Mouse (Mus musculus): ENCODE data around the gene Pbx2. TPM values are rescaled to one million over a fixed set of nuclear protein-coding genes. Genes with fewer than 3 reads are reported as not detected.

The Pbx2 gene
- polyA plus RNA-seq, 1 experiment, result 18.1 TPM

- H3K79me2 ChIP-seq (ENCODE audit: control insufficient read depth, insufficient read depth), result peaks cover 27% of the 10 kb centered on the region
- TF ChIP-seq CTCF (IDR thresholded peaks at IDR 0.05; ENCODE audit: control insufficient read depth, insufficient read depth, insufficient read length), result no peak
- no peak for TF ChIP-seq USF1 (IDR thresholded peaks at IDR 0.05; ENCODE audit: low read depth)
- no peak for TF ChIP-seq MYOG (IDR thresholded peaks at IDR 0.05; ENCODE audit: control insufficient read depth, extremely low read depth, insufficient read length)
- no peak for TF ChIP-seq CEBPB (IDR thresholded peaks at IDR 0.05; ENCODE audit: low read depth)
- no peak for TF ChIP-seq MAX (IDR thresholded peaks at IDR 0.05)
- TF ChIP-seq MYOD1 (IDR thresholded peaks at IDR 0.05; ENCODE audit: control insufficient read depth, insufficient read length, low read depth), result no peak
- no peak for TF ChIP-seq FOSL1 (IDR thresholded peaks at IDR 0.05; ENCODE audit: insufficient read depth, low read length, poor library complexity, severe bottlenecking)
- peaks cover 3% of the 10 kb centered on the region for H3K79me3 ChIP-seq (ENCODE audit: low read depth)
- H3ac ChIP-seq (ENCODE audit: control insufficient read depth, insufficient read length, low read depth), result no peak within 1 kb of the TSS
- no peak within 1 kb of the TSS for H3K4me3 ChIP-seq (ENCODE audit: insufficient read depth, poor library complexity, severe bottlenecking)
- peaks cover 18% of the 10 kb centered on the region for H3K36me3 ChIP-seq (ENCODE audit: control insufficient read depth, insufficient read depth)
- H3K27me3 ChIP-seq (ENCODE audit: control insufficient read depth, insufficient read depth, insufficient read length), result no peaks in the 10 kb centered on the region
These were observed 6.6 kb downstream of the Pbx2 start, which contains the start of gene Ager for GRCm38 (mm10) chr17:34597566-34598095. Gene Ager (plus strand): TSS chr17:34597862.

DNA sequence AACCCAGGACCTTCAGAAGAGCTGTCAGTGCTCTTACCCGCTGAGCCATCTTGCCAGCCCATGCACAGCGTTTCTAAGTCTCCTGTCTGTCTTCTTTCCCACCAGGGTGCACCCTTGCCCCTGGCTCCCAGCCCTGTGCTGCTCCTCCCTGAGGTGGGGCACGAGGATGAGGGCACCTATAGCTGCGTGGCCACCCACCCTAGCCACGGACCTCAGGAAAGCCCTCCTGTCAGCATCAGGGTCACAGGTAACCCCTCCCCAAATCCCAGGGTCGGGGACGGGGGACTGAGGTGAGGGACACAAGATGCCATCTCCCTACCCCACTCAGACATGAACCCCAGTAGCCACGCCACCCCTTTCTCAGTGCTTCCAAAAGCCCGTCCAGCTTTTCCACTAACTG, 8.8 kb downstream of the Pbx2 start:
- Histone ChIP-seq H3K4me3 (ENCODE audit: insufficient read depth, poor library complexity, severe bottlenecking) (no peak overlapping the region), H3K79me3 (ENCODE audit: low read depth) (peaks cover 1% of the 10 kb centered on the region), H3ac (ENCODE audit: control insufficient read depth, insufficient read length, low read depth) (no peak overlapping the region), H3K27me3 (ENCODE audit: control insufficient read depth, insufficient read depth, insufficient read length) (no peaks in the 10 kb centered on the region), H3K36me3 (ENCODE audit: control insufficient read depth, insufficient read depth) (peaks cover 13% of the 10 kb centered on the region), H3K79me2 (ENCODE audit: control insufficient read depth, insufficient read depth) (peaks cover 14% of the 10 kb centered on the region)
- TF ChIP-seq MAX (IDR thresholded peaks at IDR 0.05) (no peak), USF1 (IDR thresholded peaks at IDR 0.05; ENCODE audit: low read depth) (no peak), CEBPB (IDR thresholded peaks at IDR 0.05; ENCODE audit: low read depth) (no peak), MYOG (IDR thresholded peaks at IDR 0.05; ENCODE audit: control insufficient read depth, extremely low read depth, insufficient read length) (no peak), FOSL1 (IDR thresholded peaks at IDR 0.05; ENCODE audit: insufficient read depth, low read length, poor library complexity, severe bottlenecking) (no peak), MYOD1 (IDR thresholded peaks at IDR 0.05; ENCODE audit: control insufficient read depth, insufficient read length, low read depth) (no peak)

DNA sequence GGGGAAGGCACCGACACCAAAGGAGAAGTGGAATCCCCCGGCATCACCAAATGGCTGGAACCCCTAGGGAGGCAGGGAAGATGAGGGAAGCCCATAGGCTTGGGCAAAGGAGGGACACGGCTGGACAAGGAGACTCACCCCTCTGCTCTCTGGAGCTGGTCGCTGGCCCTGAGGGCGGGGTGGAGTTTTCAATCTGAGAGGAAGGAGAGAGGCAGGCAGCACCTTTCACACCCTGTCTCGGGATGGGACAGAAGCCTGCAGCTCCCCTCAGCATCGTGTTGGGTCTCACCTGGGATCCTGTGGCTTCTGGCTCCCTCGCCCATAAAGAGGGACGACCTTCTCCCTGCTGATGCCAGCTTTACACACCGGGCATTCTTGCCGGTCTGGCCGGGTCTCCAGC, 10.7 kb downstream of the Pbx2 start:
- Histone ChIP-seq H3K4me3 (ENCODE audit: insufficient read depth, poor library complexity, severe bottlenecking) (no peak overlapping the region), H3ac (ENCODE audit: control insufficient read depth, insufficient read length, low read depth) (no peak overlapping the region), H3K36me3 (ENCODE audit: control insufficient read depth, insufficient read depth) (peaks cover 4% of the 10 kb centered on the region), H3K79me2 (ENCODE audit: control insufficient read depth, insufficient read depth) (peaks cover 22% of the 10 kb centered on the region), H3K79me3 (ENCODE audit: low read depth) (peaks cover 9% of the 10 kb centered on the region), H3K27me3 (ENCODE audit: control insufficient read depth, insufficient read depth, insufficient read length) (no peaks in the 10 kb centered on the region)
- TF ChIP-seq MAX (IDR thresholded peaks at IDR 0.05), result no peak

GRCm38 (mm10) chr17:34603375-34604060, 12.5 kb downstream of the Pbx2 start, which contains the start of gene Rnf5:
Gene Rnf5 (minus strand): TSS chr17:34603690.
- H3K4me3 ChIP-seq (ENCODE audit: insufficient read depth, poor library complexity, severe bottlenecking), result peak within 1 kb of the TSS; percentile 63
- TF ChIP-seq FOSL1 (IDR thresholded peaks at IDR 0.05; ENCODE audit: insufficient read depth, low read length, poor library complexity, severe bottlenecking) (no peak), USF1 (IDR thresholded peaks at IDR 0.05; ENCODE audit: low read depth) (no peak), CEBPB (IDR thresholded peaks at IDR 0.05; ENCODE audit: low read depth) (no peak), MYOD1 (IDR thresholded peaks at IDR 0.05; ENCODE audit: control insufficient read depth, insufficient read length, low read depth) (no peak), MAX (IDR thresholded peaks at IDR 0.05) (no peak), CTCF (IDR thresholded peaks at IDR 0.05; ENCODE audit: control insufficient read depth, insufficient read depth, insufficient read length) (no peak), MYOG (IDR thresholded peaks at IDR 0.05; ENCODE audit: control insufficient read depth, extremely low read depth, insufficient read length) (no peak)

GRCm38 (mm10) chr17:34604061-34604508, 13.0 kb downstream of the Pbx2 start, which contains the start of gene Agpat1:
Gene Agpat1 (plus strand): TSS chr17:34604262.
- no peaks in the 10 kb centered on the region for H3K27me3 ChIP-seq (ENCODE audit: control insufficient read depth, insufficient read depth, insufficient read length)
- peaks cover 24% of the 10 kb centered on the region for H3K79me3 ChIP-seq (ENCODE audit: low read depth)
- peaks cover 4% of the 10 kb centered on the region for H3K36me3 ChIP-seq (ENCODE audit: control insufficient read depth, insufficient read depth)
- H3ac ChIP-seq (ENCODE audit: control insufficient read depth, insufficient read length, low read depth), result peak within 1 kb of the TSS; percentile 85
- H3K4me3 ChIP-seq (ENCODE audit: insufficient read depth, poor library complexity, severe bottlenecking), result peak within 1 kb of the TSS; percentile 84
- TF ChIP-seq USF1 (IDR thresholded peaks at IDR 0.05; ENCODE audit: low read depth) (no peak), MAX (IDR thresholded peaks at IDR 0.05) (peak; percentile 11), CEBPB (IDR thresholded peaks at IDR 0.05; ENCODE audit: low read depth) (no peak), MYOD1 (IDR thresholded peaks at IDR 0.05; ENCODE audit: control insufficient read depth, insufficient read length, low read depth) (no peak)
- peaks cover 45% of the 10 kb centered on the region for H3K79me2 ChIP-seq (ENCODE audit: control insufficient read depth, insufficient read depth)

More at GRCm38 (mm10) chr17:34603375-34604060, 12.5 kb downstream of the Pbx2 start, which contains the start of gene Rnf5:
- Histone ChIP-seq H3K79me2 (ENCODE audit: control insufficient read depth, insufficient read depth) (peaks cover 39% of the 10 kb centered on the region), H3ac (ENCODE audit: control insufficient read depth, insufficient read length, low read depth) (peak within 1 kb of the TSS; percentile 85), H3K36me3 (ENCODE audit: control insufficient read depth, insufficient read depth) (peaks cover 4% of the 10 kb centered on the region), H3K27me3 (ENCODE audit: control insufficient read depth, insufficient read depth, insufficient read length) (no peaks in the 10 kb centered on the region), H3K79me3 (ENCODE audit: low read depth) (peaks cover 20% of the 10 kb centered on the region)
